Mouse (Mus musculus) spleen, postnatal 36 days (tissue): ENCODE results near the gene Rdh14.

Experiments
- DNase-seq, 2 experiments: peaks; one replicate each; pipeline ENCODE4 v3.0.0; 2022; ENCODE audit warnings: low spot score in 2 of 2, mixed read lengths in 1 of 2

The Rdh14 gene

GRCm38 (mm10) chr12:10390671-10391441 lies at the start of gene Rdh14:
Gene Rdh14 (plus strand): TSS chr12:10390772.
- DNase-seq: peak; percentile 93 to 94

GRCm38 (mm10) chr12:10350706-10351105 lies 39.9 kb upstream of the Rdh14 start:
- DNase-seq: no peak

- no peak for DNase-seq
Observed at GRCm38 (mm10) chr12:10357756-10358155, 32.8 kb upstream of the Rdh14 start.

GRCm38 (mm10) chr12:10369673-10370072 lies 20.9 kb upstream of the Rdh14 start, which contains the start of gene Nt5c1b:
Gene Nt5c1b (plus strand): TSS chr12:10369973.
- no peak for DNase-seq

GRCm38 (mm10) chr12:10400788-10401187 lies 10.2 kb downstream of the Rdh14 start:
- no peak for DNase-seq

GRCm38 (mm10) chr12:10402421-10403115 lies 12.0 kb downstream of the Rdh14 start:
- no peak for DNase-seq

- DNase-seq: no peak
Observed at GRCm38 (mm10) chr12:10410511-10411179, 20.1 kb downstream of the Rdh14 start.

GRCm38 (mm10) chr12:10411453-10411852 lies 20.9 kb downstream of the Rdh14 start:
- no peak for DNase-seq

GRCm38 (mm10) chr12:10422347-10422746 lies 31.8 kb downstream of the Rdh14 start:
- DNase-seq: no peak

- no peak for DNase-seq
Observed at GRCm38 (mm10) chr12:10425982-10426863, 35.7 kb downstream of the Rdh14 start.

GRCm38 (mm10) chr12:10430999-10431398 lies 40.4 kb downstream of the Rdh14 start:
- DNase-seq: no peak

- peak; percentile 14 to 23 for DNase-seq
Observed at GRCm38 (mm10) chr12:10438054-10439001, 47.8 kb downstream of the Rdh14 start.

GRCm38 (mm10) chr12:10439483-10440235 lies 49.1 kb downstream of the Rdh14 start:
- DNase-seq: no peak
